Mouse (Mus musculus) ovary, postnatal 36 days (tissue): ENCODE data around the gene Plcg1.

Experiments
- DNase-seq: peaks from one replicate; pipeline ENCODE4 v3.0.0; 2022; ENCODE audit warnings: low spot score, mixed read lengths

The Plcg1 gene

DNA sequence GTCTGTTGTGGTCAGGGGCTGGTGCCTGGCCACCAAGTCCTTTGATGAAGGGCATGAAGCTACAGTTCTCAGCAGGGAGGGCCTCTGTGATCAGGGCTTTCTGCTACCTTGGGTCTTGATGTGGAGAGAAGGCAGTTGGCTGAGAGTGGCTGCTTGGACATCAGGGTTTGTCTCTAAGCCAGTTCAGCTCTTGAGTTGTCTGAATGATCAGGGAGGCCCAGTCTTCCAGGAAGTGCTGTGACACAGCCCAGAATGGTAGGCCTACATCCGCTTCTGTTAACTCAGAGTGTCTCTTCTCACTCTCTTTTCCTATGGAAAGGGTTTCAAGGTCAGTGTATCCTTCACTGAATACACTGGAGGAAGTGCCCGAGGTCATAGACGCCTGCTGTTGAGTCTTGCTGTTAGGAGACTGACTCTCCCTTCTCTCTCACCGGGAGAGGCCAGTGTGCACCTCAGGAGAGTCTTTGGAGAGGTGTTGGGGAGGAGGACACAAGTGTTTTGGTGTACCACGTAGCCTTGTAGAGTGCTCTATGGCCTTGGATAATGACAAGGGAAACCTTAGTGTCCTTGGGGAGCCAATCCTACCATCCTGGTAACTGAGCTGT lies 4.7 kb downstream of the Plcg1 start:
- DNase-seq, result no peak

DNA sequence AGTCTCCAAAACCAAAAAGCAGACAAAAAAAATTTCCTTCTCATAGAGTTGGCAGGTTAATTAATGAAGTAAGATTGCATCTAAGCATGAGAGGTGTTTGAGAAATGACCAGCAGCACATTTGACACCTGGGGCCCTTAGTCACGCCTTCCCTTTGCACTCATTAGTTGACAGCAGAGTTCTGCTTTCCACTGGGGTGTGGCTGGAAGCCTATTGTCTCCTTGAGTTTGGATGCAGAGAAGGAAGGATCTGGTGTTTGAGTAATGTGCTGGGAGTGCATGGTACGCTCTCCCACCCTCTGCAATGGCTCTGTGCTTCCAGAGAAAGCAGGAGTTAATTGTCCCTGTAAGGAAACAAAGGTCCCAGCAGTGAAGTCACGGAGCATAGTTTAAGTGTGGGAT lies 5.4 kb downstream of the Plcg1 start:
- no peak for DNase-seq

DNA sequence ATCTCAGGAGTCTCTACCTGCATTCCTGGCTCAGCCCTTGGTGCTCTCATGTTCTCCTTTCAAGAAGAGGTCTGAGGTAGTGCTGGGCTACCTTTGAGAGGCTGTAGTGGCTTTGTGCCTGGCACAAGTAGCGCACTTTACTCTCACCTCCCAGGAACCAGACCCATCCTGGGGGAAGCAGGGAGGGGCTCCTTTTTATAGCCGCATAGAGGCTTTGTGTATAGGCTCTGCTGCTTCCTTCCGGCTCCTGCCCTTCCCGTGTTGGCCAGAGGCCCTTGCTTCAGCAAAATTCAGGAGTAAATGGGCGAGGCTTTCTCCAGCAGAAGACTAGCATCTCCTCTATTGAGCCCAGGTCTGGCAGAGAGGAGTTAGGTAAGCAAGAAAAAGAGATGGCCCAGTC lies 7.3 kb downstream of the Plcg1 start:
- no peak for DNase-seq

DNA sequence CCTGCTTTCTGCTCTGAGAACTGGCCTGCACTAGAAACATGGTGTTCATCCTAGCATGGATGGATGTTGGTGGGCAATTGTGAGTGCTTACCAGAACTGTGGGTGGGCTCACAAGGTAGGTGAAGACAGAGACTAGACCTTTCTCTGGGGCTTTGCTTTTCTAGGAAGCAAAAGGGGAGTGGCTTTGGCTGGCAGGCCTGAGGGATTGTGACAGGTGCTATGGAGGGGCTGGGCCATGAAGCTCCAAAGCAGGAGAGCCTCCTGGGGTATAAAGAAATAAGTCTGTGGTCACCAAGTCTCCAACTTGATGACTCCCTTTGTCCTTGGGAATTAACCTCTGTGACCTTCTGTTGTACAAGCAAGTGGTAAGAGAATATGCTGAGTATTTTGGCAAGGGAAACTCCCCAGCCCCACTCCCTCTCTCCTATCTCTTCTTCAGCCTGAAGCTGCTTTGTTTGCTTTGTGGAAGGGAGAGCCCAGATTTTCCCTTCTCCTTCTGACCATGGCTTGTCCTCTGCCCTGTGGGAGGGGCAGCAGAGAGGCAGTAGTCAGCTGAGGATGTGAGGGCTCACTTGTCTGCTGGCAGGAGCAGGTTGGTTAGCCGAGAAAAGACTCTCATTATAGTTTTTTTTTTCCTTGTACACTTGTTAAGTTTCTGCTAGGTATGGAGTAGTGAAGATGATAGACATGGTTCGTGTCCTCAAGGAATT lies 8.7 kb downstream of the Plcg1 start:
- no peak for DNase-seq

DNA sequence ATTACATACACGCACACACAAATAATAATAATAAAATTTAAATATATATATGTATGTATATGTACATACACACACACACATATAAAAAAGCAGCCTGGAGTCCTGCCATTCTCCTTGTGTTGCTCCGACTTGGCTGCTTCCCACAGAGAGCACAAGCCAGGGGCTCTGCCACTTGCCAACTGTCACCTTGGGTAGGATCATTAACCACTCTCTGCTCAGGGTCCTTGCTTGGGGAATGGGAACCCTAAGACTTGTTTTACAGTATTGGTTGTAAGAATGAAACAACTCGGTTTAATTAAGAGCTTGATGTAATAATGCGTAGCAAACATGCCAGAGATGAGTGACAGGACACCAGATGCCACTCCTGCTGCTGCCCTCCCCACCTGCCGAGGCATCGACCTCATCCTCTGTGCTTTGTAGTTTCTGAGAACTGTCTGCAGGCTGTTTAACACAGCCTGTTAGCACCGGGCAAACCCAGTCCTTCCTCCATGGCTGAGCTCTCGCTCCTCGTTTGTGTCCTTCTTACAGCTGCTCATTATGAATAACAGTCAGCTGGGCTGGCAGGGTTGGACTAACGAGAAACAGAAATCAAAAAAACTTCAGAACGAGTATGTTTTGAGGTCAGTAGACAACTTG lies 9.5 kb downstream of the Plcg1 start:
- no peak for DNase-seq

DNA sequence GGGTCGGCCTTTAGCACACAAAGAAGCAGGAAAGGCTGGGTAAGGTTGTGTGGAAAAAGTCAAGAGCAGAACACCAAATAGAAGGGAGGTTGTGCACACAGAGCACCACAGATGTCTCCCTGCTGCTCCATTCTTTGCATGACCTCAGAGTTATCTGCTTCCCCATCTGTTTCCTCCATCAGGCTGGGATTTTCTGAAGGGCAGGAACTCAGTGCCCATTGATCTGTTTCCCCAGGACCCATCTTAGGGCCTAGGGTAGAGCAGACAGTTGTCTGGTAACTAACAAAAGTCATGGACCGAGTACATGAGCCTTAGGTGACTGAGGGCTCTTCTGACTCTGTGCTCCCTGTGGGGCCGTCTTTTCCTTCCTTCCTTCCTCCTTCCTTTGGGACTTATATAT lies 10.5 kb downstream of the Plcg1 start:
- no peak for DNase-seq

DNA sequence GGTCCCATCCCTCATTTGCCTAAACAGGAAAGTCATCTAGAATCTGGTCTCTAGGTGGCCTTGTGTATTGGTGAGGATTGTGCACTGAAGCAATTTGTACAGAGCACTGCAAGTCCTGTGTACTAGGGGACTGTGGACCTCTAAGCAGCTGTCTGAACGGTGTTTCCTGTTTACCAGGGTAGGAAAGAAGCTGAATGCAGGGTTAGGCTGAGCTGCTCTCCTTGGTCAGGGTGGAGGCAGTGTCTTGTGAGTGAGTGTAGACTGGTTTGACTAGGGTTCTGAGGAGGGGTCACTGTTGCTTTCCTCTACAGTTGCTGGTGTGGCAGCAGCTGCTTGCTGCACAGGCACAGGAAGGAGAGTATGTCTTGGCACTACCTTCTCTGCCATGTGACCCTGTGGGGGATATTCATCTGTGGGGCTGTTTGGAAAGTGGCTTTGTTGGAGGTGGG lies 11.1 kb downstream of the Plcg1 start:
- no peak for DNase-seq

DNA sequence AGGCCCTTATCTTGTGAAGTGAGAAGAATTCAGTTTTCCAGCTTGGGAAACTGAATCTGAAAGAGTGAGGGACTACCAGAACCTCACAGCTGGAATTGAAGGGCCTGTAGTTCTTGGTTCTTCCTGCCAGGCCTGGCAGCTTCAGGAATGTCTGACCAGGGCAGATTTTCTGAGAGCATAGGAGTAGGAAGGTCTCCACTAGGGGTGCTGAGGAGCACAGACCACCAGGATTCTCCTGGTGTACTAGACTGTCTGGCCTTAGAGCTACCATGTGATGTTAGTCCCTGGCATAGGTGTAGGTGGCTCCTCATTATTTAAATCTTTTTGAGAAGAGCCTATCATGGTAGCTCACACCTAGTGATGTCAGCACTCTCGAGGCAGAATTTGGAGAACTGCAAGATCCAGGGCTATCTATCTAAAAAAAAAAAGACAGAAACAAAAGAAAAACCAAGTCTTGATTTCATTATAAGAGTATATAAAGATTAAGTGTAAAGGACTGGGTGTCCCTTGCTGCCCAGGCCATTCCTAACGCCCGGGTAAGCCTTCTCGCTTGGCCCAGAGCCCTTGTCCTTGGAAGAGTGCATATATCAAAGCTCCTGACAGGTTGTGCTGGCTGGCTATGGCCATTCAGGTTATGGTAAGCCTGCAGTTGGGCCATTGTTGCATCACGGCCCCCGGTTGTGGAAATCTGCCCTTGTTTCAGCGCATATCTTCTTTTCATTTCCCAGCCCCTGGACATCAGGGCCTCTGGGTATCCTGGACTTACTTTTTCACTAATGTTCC lies 13.1 kb downstream of the Plcg1 start:
- DNase-seq, result peak; percentile 68

DNA sequence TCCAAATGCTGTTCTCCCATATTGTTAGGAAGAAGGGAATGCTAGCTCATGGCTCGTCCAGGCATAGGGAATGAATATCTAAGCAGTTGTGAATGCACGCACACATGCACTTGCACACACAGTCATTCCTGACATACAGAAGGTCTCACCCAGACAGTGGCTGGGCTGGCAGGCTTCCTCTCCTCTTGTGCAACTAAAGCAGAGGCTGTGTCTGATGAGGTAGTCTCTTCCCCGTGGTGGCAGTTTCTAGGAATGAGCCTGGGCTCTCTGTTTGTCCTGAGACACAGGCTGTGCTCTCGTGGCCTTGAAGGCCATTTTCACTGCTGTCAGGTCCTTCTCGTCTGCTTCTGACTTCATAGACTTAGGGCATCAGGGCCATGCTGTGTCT lies 13.7 kb downstream of the Plcg1 start:
- peak; percentile 31 for DNase-seq

DNA sequence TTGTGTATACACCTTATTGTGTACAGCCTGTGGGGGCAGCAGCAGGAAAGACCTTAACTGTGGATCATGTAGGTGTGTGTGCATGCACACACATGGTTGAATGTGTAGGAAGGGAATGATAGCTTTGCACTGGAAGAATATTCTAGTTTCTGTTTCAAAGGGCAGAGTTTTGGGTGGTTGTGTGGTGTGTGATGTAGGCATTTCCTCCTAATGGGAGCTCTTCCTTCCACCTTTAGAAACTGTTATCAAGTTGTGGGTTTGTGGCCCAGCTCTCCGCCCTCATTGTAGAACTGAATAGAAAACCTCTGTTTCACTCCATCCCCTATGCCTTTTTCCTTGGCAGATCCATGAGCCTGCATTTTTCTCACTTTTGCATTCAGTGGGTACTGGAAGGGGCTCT lies 14.4 kb downstream of the Plcg1 start:
- no peak for DNase-seq

DNA sequence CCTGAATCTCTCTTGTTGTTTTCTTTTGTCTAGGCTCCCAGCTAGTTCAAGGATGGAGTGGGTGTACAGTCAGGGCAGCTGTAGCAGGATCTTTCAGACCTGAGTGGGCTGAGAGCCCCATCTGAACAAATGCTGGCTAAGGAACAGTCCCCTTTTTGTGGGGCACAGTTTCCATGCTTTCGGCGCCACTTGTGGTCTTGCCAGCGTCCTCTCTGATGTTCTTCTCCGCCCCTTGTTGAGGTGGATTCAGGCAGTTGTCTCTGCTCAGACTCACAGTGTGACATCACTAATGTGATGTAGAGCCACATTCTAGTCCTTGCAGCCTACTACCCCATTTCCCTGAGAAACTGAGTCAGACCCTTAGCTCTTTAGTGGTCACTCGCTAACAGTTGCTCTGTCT lies 15.5 kb downstream of the Plcg1 start:
- no peak for DNase-seq

DNA sequence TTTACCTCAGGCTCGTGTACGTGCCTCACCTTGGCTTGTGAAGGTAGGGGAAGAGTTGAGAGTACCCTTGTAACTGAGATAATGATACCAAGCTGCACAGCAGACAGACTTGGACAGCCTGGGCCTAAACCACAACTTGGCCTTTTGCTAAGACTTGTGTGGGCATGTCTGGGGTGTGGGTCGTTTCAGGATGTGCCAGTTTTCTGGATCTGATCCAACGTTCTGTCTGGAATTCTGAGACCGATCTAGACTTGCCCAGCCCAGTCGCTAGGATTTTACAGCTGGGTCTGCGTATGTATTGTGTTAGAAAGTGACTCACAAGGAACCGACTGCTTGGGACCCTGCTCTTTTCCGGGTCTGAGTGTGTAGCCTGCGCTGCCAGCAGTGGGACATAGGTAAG lies 16.0 kb downstream of the Plcg1 start:
- no peak for DNase-seq

DNA sequence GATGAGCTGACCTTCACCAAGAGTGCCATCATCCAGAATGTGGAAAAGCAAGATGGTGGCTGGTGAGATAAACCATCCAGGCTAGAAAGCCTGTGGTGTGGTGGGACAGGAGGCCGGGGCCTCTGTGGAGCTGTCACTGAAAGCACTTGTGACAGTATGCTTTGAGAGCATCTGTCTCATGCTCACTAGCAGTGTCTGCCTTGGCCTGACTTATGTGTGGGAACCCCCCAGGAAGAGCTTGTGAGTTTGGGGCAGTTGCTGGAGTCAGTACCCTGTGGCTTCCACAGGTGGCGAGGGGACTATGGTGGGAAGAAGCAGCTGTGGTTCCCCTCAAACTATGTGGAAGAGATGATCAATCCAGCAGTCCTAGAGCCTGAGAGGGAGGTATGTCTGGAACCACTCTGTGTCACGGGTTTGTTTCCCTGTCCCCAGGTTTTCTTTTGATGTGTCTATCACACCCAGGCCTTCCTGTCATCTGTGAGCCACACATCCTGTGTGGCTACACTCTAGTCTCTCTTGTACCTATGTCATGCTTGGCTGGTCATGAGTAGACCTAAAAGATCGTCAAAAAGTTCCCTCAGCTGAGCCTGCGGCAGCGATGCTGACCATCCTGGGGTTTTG lies 25.6 kb downstream of the Plcg1 start:
- no peak for DNase-seq

DNA sequence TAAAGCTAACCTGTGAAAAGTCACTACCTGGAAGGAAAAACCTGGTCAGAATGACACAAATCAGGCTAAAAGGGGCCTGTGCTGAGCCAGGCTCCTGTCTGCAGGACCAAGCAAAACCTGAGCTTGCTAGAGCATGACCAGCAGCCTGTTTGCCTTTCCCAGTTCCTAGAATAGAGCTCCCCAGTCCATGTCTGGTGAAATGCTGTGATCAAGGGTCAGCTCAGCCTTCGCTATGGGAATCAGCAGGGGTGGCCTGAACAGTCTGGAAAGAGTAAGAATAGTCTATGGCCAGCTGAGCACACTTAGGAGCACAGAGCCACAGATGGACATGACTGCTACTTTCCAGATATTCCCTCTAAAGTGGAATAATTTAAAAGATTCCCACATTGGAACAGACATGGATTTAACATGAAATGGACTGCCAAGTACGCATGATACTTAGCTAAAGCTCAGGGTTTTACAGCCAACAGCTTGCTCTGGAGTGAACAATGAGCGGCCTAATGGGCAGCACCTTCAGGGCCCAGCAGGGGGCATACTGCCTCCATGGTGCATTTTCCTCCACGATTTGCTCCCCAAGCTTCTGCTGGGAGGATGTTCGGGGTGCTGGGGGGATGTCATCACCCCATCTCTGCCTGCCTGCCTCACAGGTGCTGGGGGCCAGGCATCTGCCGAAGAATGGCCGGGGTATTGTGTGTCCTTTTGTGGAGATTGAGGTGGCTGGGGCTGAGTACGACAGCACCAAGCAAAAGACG lies 29.5 kb downstream of the Plcg1 start:
- DNase-seq, result peak; percentile 39

DNA sequence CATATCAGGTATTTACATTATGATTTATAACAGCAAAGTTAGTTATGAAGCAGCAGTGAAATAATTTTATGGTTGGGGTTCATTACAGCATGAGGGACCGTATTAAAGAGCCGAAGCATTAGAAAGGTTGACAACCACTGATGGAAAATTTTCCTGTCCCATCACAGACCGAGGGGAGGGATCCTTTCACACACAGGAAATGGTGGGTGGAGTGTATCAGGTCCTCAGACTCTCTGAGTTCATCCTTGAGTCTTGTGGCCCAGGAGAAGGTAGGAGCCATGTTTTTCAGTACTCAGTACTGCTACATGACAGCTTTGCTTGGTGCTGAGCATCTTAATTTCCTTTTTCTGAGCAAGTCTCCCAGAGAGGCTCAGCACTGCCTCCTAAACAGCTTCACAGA lies 32.7 kb downstream of the Plcg1 start:
- DNase-seq, result no peak

DNA sequence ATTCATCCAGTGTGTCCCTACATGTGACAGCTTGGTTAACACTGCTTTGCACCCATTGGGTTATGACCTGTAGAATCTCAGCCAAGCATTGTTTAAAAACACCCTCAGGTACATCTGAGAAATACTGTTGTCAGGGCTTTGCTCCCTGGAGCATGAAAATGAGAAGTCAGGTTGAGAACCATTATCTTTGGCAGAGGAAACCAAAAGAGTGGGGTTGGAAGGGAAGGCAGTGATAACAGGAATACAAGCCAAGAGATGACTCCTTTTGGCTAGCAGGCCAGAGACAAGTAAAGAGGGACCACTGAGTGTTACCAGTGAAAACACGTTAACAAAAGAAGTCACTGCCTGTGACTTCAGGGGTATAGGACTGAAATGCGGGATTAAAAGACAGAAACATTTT lies 33.3 kb downstream of the Plcg1 start:
- DNase-seq, result peak; percentile 1

DNA sequence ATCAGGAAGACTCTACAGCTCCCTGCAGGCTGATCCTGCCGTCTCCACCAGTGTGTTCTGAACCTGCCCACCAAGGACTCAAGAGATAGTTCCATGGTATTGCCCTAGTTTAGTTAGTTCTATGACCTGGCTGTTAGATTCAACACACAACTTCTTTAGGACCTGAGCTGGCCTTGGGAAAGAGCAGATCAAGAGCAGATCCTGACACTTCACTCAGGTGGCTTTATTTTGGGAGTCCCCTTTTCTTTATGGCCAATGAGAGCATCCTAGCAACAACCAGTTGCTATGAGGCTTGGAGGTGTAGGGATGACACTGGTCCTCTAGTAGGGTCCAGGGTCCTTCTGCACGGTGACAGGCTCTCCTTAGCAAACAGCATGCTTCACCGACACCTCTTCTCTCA lies 34.0 kb downstream of the Plcg1 start:
- DNase-seq, result peak; percentile 1

DNA sequence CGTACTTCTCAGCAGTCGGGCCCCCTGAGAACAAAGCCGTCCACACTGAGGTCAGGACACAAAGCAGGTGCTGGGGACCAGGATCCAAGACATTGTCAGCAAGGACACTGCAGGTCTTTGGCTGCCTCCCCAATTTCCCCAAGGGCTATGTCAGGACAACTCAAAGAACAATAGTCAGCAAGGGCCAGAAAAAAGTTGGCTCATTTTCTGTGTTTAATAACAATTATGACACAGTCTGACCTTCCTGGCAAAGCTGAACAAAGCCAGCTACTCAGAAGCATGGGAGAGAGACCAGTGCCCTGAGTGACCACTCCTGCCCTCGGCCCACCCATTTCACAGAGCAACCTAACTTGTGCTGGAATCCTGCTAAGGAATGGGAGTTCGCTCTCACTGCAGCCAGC lies 35.3 kb downstream of the Plcg1 start:
- peak; percentile 38 for DNase-seq

DNA sequence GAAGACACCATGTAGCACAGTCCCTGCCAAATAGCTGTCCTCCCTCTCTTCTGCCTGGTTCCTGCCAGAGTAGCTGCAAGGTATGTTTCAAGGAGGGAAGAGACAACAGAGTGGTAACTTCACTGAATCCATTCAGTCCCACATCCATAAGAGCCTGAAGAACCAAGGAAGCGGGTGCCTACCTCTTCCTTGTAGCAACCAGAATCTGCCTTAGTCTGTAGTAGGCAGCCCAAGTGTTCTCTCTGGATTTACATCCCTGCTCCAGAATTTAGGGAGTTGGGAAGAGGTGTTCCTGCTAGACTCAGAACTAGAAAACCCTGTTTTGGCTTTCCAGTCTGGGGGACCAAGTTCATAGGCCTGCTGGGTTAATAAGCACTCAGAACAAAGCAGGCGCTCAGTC lies 36.1 kb downstream of the Plcg1 start:
- DNase-seq, result peak; percentile 2

DNA sequence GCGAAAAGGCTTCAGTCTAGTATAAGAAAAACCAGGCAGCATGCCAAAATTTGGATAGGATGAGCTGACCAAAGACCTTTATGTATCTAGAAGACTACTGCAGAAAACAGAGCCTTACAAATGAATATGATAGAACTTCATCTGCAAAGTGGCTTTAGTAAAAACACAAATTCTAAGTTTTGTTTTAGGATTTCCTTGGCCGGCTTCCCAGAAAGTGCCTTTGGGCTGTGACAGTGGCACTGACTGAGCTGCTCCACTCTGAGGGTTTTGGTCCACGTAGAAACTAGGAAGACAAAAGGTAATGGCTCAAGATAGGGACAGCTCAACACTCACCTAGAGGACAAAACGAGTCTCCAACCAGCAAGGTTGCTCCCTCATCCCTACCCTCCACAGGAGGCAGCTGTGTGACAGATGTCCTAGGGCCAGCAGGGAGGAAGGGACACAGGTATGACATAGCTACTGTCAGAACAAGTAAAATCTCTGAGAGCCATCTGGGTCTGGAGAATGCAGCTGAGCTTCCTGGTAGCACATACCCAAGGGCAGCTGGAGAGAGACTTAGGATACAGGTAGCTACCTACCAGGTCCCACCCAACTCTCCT lies 37.1 kb downstream of the Plcg1 start:
- DNase-seq, result no peak

DNA sequence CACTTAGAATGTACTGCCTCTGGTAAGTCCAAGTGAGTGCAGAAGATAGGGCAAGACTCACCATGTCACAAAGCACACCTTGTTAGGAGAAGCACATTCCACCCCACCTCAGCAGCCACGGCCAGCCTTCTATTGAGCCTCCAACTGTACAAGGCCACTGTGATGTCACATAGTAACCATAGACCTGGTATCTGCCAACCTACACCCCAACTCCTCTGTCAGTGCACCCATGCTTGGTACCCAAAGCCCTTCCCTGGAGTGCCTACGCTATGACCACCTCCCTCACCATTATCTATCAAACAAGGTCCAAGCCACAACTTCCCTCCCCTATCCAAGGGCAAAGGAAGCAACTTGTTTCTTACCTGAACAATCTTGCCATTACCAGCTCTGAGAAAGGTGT lies 37.9 kb downstream of the Plcg1 start:
- no peak for DNase-seq
